Mouse (Mus musculus): Measurements from ENCODE around the gene Gm21858. TPM values are rescaled to one million over a fixed set of nuclear protein-coding genes. Genes with fewer than 3 reads are reported as not detected.

Gm21858 gene
- polyA plus RNA-seq (2012), result not detected in 2 replicates

DNA sequence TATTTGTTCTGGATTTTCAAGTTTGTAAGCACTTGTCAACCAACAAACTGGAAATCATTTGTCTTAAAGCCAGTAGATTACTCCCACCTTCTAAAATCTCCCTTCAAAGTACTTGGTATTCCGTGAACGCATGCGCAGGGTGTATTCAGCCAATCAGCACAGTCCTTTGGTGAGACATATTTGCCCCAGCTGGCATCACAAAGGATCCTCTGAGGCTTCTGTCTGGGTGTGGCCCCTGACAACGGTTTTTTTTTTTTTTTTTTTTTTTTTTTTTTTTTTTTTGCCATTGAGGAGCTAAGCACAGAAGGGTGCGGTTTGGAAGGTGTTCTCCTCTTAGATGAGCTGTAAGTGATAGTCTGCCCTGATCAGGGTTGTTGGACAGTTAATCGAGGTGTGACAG is at the start of gene Gm21858:
TSS of gene Gm21858 (plus strand) at position 301 of the 400 bp plus-strand sequence.

Measured in megakaryocyte-erythroid progenitor cell, adult 5 weeks (primary cell).